Mouse (Mus musculus): ENCODE measurements around the gene Prkg2.

DNA sequence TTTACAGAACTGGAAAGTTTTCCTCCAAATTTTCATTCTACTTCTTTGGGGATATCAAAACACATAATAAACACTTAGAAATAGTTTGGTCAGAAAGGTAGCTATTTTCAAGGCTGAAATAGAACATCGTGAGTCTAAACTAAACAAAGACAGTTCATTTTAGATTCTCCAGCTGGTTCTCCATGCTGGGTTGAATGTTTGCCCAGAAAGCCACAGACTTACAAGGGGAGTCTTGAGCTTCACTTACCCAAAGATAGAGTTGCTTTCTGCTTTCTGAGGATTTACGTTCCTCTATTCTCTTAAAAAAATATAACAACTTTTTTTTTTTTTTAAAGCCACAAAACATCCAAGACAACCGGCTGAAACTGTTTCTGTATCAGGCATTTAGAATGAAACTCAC is 142.9 kb downstream of the Prkg2 start:
- no peak for TF ChIP-seq CHD2 (IDR thresholded peaks at IDR 0.05; ENCODE audit: low read depth, low read length)
- TF ChIP-seq MAFK (IDR thresholded peaks at IDR 0.05; ENCODE audit: insufficient read depth, low read depth, low read length): no peak
- TF ChIP-seq HCFC1 (IDR thresholded peaks at IDR 0.05; ENCODE audit: borderline replicate concordance, insufficient read depth, low read length): no peak
- no peak for TF ChIP-seq ZC3H11A (IDR thresholded peaks at IDR 0.05; ENCODE audit: borderline replicate concordance, low read depth, low read length)
